Mouse (Mus musculus) intestine, embryonic 15.5 days (tissue): ENCODE data around the gene Rab11fip5. TPM values are rescaled to one million over a fixed set of nuclear protein-coding genes. Genes with fewer than 3 reads are reported as not detected.

Experiments used
- ATAC-seq: fragments of 200-750 bp; cut with Nextera tagmentation; 2 replicates; pipeline ENCODE4 v1.8.0; 2017; ENCODE audit warnings: moderate TSS enrichment, moderate library complexity
- H3K27ac ChIP-seq: fragments of 300-500 bp; sonication (generic); 2 replicates; pipeline ENCODE4 v1.5.1; 2015; ENCODE audit warnings: mild to moderate bottlenecking, inconsistent platforms
- H3K27me3 ChIP-seq: fragments of 300-500 bp; sonication (generic); replicated peaks from 2 replicates; pipeline ENCODE4 v1.6.1; 2015; ENCODE audit warnings: inconsistent platforms
- H3K36me3 ChIP-seq: fragments of 300-500 bp; sonication (generic); 2 replicates; pipeline ENCODE4 v1.6.1; 2015; ENCODE audit warnings: inconsistent platforms
- H3K4me1 ChIP-seq: fragments of 300-500 bp; sonication (generic); replicated peaks from 2 replicates; pipeline ENCODE4 v1.6.1; 2015; ENCODE audit warnings: inconsistent platforms
- H3K4me2 ChIP-seq: fragments of 300-500 bp; sonication (generic); replicated peaks from 2 replicates; pipeline ENCODE4 v1.6.1; 2015; ENCODE audit warnings: mild to moderate bottlenecking, inconsistent platforms
- H3K4me3 ChIP-seq: fragments of 300-500 bp; sonication (generic); replicated peaks from 2 replicates; pipeline ENCODE4 v1.5.1; 2015; ENCODE audit warnings: inconsistent platforms
- H3K9ac ChIP-seq: fragments of 300-500 bp; sonication (generic); 2 replicates; pipeline ENCODE4 v1.6.1; 2015; ENCODE audit warnings: inconsistent platforms
- H3K9me3 ChIP-seq: fragments of 300-500 bp; sonication (generic); 2 replicates; pipeline ENCODE4 v1.6.1; 2016; ENCODE audit warnings: inconsistent platforms
- WGBS: fragments of 180-500 bp; shearing (Covaris S2); methylation state at CpG from one replicate; pipeline ENCODE4 v1.1.7; 2015; 5-methylcytosine and 5-hydroxymethylcytosine counted together
- polyA plus RNA-seq: library from polyadenylated mRNA; unstranded; fragments of >200 nt; fragmentation: Nextera tagmentation; extraction: Ambion mirVana; gene quantifications from 2 replicates; pipeline ENCODE4 v1.2.1, GENCODE M21; 2015

The Rab11fip5 gene
- polyA plus RNA-seq, 1 experiment from 2014 or later: 12.0 TPM

DNA sequence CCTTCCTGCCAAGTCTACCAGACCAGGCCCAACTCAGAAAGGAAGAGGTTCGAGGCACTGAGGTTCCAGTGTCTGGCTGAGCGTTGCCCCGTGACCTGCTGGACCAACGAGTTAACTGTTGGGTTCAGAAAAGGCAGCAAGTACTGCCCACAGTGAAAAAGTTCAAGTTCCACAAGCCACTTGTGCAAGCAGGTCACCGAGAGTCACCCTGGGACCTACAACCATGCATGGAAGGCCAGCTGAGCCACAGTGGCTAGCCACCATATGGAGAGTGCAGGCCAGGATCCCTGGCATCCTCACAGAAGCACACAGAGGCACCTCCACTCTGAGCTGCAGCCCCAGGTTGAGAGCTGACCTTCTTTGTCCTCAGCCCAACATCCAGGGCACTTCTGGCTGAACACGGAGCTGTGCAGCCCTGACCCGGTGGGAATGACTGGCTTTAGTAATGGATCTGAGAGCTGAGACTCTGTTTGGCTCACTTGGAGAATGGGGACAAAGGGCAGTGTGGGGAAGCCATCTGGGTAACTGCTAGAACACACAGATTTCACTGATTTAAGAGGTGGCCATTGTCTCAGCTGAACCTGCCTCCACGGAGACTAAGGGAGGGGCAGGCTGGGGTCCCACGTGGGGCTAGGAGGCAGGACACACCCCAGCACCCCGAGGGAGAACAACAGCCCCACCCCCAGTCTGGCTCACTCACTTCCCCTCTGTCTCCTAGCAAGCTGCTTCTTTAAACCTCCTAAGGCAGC is 81.0 kb downstream of the Rab11fip5 start:
- no peak overlapping the region for H3K27ac ChIP-seq
- H3K36me3 ChIP-seq: no peaks in the 10 kb centered on the region
- no peak overlapping the region for H3K4me2 ChIP-seq
- no peaks in the 10 kb centered on the region for H3K9me3 ChIP-seq
- ATAC-seq: peak; percentile 60
- 55% methylated on average over 10 of the region's 10 CpGs for WGBS
- H3K9ac ChIP-seq: no peak overlapping the region
- no peak overlapping the region for H3K4me3 ChIP-seq
- no peaks in the 10 kb centered on the region for H3K27me3 ChIP-seq
- H3K4me1 ChIP-seq: peaks cover 12% of the 10 kb centered on the region

DNA sequence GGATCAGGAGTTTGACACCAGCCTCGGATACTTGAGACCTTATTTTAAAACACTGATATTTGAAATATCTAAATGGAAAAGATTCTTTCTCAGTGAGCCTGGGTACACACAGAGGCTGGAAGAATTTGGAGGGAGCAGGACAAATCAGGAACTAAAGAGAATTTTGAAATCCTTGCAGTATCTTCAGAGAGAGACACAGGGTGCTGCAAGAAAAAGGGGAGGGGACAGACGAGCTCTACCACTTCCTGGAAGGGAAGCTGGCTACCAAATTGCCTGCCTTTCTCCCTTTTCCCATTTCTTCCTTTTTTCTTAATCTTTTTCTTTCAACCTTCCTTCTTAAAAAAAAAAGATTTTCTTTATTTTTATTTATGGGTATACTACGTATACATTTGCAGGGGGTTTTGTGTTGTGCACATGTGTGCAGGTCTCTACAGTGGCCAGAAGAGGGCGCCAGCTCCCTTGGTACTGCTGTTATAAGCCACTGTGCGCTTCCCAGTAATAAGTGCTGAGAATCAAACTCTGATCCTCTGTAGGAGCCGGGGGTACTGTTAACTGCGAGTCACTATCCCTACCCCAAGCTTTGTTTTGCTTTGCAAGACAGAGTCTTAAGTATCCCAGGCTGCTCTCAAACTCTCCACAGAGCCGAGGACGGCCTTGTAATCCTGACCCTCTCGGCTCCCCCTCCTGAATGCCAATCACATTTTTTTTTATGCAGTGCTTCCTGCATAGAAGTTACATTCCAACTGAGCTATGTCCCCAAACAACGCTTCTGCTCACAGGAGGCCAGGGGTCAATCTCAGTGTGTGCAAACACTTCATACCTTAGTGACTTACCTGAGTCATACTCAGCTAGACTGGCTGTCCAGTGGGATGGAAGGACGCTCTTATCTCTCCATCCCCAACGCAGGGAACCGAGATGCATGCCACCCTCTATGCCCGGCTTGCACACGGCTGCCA is 83.3 kb downstream of the Rab11fip5 start:
- 81% methylated on average over 16 of the region's 16 CpGs for WGBS
- no peak overlapping the region for H3K27ac ChIP-seq
- ATAC-seq: no peak
- no peaks in the 10 kb centered on the region for H3K27me3 ChIP-seq
- H3K36me3 ChIP-seq: no peaks in the 10 kb centered on the region
- H3K9me3 ChIP-seq: no peaks in the 10 kb centered on the region
- no peak overlapping the region for H3K4me3 ChIP-seq
- H3K4me2 ChIP-seq: no peak overlapping the region
- H3K4me1 ChIP-seq: peaks cover 12% of the 10 kb centered on the region
- no peak overlapping the region for H3K9ac ChIP-seq

DNA sequence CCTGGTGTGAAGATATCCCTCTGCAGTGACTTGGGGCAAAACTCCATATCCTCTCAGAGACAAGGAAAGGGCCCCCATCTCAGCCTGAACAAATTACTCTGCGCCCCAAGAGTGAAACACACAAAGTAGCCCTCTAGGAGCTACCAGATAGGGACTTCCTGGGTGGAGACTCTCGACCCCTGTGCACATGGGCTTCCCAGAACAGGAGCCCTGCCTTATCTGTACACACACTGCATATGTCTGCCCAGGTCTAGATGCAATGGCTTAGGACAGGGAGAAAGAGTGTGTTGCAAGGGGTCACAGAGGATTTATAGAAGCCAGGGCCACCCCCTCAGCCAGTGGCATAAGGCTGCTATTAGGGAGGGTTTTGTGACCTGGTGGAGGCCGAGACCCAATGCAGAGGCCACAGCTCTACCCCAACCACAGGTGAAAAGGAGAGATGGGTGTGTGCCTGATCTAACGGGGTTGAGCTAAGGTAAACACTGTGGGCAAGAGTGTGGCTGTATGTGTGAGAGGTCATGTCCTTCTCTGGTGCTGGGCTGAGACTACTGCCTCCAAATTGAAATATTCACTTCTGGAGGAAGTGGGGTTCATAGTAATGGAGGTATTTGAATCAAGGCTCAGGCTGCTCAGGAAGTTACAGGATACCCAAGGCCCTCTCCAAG is 86.1 kb downstream of the Rab11fip5 start:
- Histone ChIP-seq H3K9ac (no peak overlapping the region), H3K27me3 (no peaks in the 10 kb centered on the region), H3K36me3 (no peaks in the 10 kb centered on the region), H3K4me1 (no peaks in the 10 kb centered on the region), H3K4me3 (no peak overlapping the region), H3K27ac (no peak overlapping the region), H3K4me2 (no peak overlapping the region), H3K9me3 (no peaks in the 10 kb centered on the region)
- no peak for ATAC-seq
- 67% methylated on average over 4 of the region's 4 CpGs for WGBS

DNA sequence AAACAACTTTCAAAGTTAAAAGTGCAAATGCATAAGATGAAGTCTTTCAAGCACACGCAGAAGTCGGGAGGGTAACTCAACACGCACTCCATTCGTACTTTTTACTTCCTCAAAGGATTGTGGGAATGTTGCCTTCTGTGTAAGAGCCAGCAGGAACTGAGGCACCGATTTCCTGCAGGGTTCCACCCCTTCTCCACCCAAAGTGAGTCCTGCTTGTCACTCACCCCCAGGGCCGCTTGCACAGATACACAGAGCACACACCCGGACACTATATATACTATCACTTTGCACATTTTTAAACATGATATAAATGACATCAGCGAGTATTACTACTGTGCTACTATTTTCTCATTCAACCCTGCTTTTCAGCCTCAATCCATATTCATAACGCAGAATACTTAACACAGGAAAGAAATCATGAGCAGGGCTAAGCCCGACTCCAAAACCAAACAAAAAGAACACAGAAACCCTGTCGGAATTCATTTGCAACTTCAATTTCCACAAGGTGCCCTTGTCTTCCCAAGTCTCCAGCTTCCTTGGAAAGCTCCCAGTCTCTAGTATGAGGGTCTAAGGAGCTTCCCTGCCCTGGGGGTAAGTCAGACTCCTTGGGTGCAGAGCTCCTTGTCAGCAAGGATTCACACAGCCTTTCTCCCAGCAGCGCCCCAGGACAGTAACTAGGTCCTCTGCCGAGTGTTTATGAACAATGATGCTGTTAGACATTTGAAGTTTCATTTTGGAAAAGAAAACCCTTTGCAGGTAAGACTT is 88.0 kb downstream of the Rab11fip5 start:
- WGBS: 81% methylated on average over 13 of the region's 13 CpGs
- H3K27ac ChIP-seq: no peak overlapping the region

More for the DNA sequence above, 88.0 kb downstream of the Rab11fip5 start:
- no peaks in the 10 kb centered on the region for H3K36me3 ChIP-seq
- no peaks in the 10 kb centered on the region for H3K4me1 ChIP-seq
- no peak for ATAC-seq
- no peaks in the 10 kb centered on the region for H3K9me3 ChIP-seq
- H3K9ac ChIP-seq: no peak overlapping the region
- H3K27me3 ChIP-seq: no peaks in the 10 kb centered on the region
- no peak overlapping the region for H3K4me3 ChIP-seq
- H3K4me2 ChIP-seq: no peak overlapping the region

Other genes starting within 250 kb of the Rab11fip5 start
- gene Spr, start 236.9 kb downstream of the Rab11fip5 start, polyA plus RNA-seq: 77.0 and 82.9 TPM in 2 replicates
- not detected in 2 replicates for gene Emx1, start 187.2 kb downstream of the Rab11fip5 start, polyA plus RNA-seq
- 6.7 and 7.7 TPM in 2 replicates for gene Sfxn5, start 41.2 kb downstream of the Rab11fip5 start, polyA plus RNA-seq
- gene Noto, start 49.3 kb upstream of the Rab11fip5 start, polyA plus RNA-seq: not detected in 2 replicates
- 49.8 and 52.8 TPM in 2 replicates for gene Smyd5, start 57.4 kb upstream of the Rab11fip5 start, polyA plus RNA-seq
- gene Cct7, start 76.9 kb upstream of the Rab11fip5 start, polyA plus RNA-seq: 461 and 482 TPM in 2 replicates
- gene Pradc1, start 77.3 kb upstream of the Rab11fip5 start, polyA plus RNA-seq: 38.5 and 42.9 TPM in 2 replicates
- gene Fbxo41, start 128.4 kb upstream of the Rab11fip5 start, polyA plus RNA-seq: 0.08 and 0.21 TPM in 2 replicates
- not detected in 2 replicates for gene Egr4, start 139.0 kb upstream of the Rab11fip5 start, polyA plus RNA-seq
- gene Alms1, start 212.9 kb upstream of the Rab11fip5 start, polyA plus RNA-seq: 3.1 and 3.6 TPM in 2 replicates